Mouse (Mus musculus): ENCODE measurements around the gene Kctd15.
A peak's percentile ranks its signal among the peaks of the same experiment; 100 is the strongest.

Kctd15 gene

GRCm38 (mm10) chr7:34663145-34663544 is 6.6 kb upstream of the Kctd15 start:
- DNase-seq (ENCODE audit: low spot score): no peak

DNA sequence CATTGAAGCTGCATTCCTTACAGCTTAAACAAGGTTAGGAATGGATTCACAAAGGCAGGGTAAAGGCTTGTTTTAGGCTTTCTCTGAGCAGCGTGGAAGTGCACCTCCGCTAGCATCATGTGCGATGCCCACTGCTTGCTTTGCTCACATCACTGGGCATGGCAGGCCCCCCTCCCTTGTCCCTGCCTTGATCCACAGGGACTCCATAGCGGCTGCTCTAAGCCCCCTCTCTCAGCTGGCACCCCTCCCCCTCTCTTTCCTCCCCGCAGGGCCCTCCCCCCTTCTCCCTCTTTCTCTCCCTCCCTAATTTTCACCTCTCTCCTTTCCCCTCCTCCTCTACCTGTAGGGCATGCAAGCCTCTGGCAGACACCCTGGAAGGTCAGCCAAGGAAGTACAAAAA is 5.7 kb upstream of the Kctd15 start:
- no peak for DNase-seq (ENCODE audit: low spot score)

GRCm38 (mm10) chr7:34659386-34660085 is 3.0 kb upstream of the Kctd15 start:
- no peak for DNase-seq (ENCODE audit: low spot score)

DNA sequence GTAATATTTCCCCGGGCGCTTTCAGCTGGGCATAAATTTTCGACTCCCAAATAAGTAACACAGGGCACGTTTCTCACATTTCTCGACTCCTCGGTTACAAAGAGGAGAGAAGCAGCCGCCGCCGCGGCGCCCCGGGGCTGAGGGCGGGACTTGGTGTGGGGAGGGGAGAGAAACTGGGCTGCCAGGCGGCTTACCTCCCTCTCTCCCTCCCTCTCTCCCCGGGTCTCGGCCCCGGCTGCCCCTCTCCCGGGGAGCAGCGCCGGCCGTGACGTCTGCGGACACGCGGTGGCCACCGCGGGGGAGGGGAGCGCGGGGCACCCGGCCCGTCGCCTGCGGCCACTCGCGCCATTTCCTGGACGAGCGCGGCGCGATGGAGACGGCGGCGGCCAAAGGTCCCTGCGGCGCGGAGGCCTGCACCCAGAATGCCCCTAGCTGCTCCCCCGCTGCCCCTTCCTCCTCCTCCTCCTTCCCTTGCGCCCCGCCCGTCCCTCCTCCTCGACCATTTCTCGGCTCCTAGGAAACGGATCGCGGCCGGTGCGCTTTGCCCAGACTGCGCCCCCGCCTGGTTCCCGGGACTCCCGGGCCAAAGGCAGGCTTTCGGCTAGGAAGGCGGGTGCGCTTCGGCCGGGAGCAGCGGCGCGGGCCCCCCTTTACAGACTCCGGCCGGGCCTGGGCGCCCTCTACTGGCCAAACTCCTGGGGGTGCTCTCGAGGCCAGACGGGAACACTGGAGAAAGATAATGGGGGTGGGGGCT is 1.3 kb downstream of the Kctd15 start:
- DNase-seq (ENCODE audit: low spot score): peak; percentile 96

GRCm38 (mm10) chr7:34654441-34655085 is 2.0 kb downstream of the Kctd15 start:
- DNase-seq (ENCODE audit: low spot score): peak; percentile 64

- peak; percentile 40 for DNase-seq (ENCODE audit: low spot score)
Measured at GRCm38 (mm10) chr7:34653731-34654440, 2.6 kb downstream of the Kctd15 start.

DNA sequence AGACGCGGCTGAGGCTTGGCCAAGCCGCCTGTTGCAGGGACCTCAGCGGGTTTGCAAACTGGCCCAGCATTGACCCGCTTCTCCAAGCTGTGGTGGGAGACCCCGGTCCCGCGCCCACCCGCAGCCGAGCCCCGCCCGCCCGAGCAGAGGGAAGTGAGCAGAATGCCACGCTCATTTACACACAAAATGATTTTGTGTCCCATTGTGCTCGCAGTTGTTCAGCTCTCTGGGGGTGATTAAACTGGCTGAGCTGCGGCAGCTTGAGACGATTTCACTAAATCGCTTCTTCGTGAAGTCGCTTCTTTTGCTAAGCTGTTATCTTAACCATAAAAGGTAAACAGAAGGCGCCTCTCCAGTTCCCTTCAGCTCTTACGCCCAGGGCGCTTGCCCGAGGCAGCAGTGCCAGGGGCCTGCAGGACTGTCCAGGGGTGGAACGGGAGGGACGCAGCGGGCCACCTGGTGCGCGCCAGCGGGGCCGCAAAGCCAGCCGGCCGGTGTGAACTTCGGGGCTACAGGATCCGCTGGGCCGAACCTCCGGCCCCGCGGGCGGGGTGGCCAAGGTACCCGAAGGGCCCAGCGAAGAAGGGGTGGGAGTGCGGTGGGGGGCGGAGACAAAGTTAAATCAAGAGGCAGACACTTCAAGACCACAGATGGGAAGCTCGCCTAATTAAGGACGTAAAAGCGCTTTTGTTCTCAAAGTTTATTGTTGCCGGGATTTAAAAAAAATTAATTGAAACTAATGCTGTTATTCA is 3.6 kb downstream of the Kctd15 start:
- DNase-seq (ENCODE audit: low spot score): peak; percentile 48

GRCm38 (mm10) chr7:34651381-34651780 is 5.2 kb downstream of the Kctd15 start:
- no peak for DNase-seq (ENCODE audit: low spot score)

DNA sequence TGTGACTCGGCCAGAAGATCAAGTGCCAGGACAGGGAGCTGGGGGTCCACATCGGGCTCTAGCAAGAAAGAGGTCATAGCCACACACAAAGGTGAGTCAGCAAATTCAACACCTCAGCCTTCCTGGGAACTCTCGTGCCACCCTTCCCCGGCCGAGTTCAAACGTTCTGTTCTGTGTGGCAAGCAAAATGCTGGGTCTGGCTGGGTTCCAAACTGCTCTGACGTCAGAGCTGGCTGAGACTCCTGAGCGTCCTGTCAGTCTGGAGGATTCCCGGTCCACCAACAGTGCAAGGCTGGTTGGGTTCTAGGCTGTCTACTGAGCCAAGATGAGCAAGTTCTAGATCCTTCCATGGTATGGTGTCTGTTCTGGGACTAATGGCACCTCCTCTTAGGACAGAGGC is 9.5 kb downstream of the Kctd15 start:
- peak; percentile 70 for DNase-seq (ENCODE audit: low spot score)

DNA sequence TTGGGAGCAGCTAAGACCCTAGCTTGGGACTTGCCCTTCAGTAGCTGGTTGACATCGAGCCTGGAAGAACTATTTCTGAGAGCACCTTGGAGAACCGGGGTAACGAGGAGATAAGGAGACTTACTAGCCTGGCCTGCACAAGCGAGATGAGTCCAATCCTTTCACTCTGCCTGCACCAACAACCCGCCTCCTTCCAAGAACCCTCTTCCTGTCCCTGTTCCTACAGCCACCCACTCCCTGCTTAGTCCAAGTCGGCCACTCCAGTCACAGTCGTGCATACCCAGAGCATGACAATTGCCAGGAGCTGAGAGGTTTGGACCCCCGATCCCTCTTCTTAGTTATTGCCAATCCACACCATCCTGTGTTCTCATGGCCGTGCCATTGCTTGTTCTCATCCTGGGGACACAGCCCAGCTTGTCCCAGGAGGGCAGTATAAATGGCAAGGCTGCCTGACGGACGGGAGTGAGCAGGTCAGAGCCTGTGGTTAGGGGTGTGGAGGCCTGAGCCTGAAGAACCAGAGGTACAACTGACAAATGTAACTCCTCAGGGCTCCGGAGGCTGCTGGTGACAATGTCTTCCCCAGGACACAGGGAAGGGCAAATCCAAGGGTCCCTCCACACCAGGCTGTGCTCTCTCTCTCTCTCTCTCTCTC is 10.3 kb downstream of the Kctd15 start:
- DNase-seq (ENCODE audit: low spot score): no peak

DNA sequence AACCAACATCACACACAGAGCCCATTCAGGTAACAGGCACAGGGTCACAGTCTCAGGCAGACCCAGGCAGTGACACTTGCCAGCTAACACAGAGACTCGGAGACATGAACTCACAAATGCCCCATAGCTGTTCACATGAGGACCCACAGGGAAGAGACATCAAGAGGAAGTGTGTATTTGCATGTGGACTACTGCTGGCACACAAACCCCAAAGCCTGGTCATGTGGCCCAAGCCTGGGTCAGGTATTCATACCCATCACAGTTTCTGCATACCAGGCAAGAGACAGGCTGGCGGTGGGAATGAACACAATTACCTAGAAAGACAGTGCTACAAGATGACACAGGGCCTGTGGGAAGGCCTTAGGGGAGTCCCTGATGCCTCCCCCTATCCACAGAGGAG is 10.9 kb downstream of the Kctd15 start:
- DNase-seq (ENCODE audit: low spot score): no peak

DNA sequence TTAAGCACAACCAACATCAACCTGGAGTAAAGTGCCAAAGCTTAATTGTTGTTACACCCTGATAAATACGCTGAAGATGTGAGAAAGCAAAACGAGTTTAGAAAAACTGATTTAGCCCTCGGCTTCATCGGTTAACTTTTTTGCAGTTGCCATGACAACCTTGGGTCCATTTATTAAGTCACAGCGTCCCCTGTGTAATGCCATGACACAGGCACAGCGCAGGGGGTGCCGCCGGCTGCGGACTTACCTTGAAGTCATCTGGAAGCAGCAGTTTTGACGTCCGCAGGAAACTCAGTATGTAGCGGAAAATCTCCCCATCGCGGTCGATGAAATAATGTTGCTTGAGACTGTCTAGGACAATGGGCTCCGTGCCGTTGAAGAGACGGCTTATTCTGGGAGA is 11.9 kb downstream of the Kctd15 start:
- no peak for DNase-seq (ENCODE audit: low spot score)

- DNase-seq (ENCODE audit: low spot score): no peak
Measured at GRCm38 (mm10) chr7:34643329-34643728, 13.2 kb downstream of the Kctd15 start.

DNA sequence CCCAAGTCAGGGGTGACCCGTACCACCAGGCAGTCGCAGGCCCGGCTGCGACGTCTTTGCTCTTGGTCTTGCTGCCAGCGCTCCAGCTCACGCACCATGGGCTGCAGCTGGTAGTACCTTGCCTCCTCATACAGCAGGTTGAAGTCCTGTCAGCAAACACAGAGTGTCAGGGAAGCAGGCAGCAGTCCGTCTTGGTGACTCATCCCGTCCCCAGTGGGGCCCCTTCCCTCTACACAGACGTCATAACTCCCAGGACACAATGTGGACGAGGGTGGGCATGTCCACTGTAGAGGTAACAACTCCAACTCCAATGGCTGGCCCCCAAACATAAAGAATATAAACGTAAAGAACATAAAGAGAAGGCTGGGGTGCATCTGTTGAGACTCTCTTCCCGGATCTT is 14.6 kb downstream of the Kctd15 start:
- DNase-seq (ENCODE audit: low spot score): no peak

- no peak for DNase-seq (ENCODE audit: low spot score)
Measured at GRCm38 (mm10) chr7:34639798-34640197, 16.7 kb downstream of the Kctd15 start.

- DNase-seq (ENCODE audit: low spot score): no peak
Measured at GRCm38 (mm10) chr7:34636661-34637060, 19.9 kb downstream of the Kctd15 start.

DNA sequence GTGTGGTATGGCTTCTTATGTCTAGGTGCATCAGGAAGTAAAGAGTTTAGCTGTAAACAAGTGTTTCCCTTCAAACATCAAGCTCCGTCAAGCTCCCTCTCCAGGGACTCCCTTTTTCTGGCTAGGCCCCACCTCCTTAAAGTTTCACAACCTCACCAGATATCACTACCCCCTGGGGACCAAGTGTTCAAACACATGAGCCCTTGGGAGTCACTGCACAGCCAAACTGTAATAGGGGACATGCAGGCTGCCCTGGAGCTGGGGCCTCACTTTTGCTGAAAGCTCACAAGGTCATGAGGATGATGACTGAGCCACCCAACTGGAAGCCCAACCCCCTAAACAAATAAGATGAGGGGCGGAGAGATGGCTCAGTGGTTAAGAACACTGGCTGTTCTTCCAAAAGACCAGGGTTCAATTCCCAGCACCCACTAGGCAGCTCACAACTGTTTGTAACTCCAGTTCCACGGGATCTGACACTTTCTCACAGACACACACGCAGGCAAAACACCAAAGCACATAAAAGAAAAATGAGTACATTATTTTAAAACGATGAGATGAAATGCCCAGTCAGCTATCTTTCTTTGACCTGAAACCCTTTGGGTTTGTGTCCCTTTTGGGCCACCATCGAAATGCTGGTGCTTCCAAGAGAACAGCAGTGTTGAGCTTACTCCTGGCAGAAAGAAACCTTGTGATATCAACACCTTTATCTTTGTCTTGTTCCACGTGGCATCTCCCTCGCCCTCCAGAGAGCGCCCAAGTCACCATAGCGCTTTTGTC is 23.4 kb downstream of the Kctd15 start:
- DNase-seq (ENCODE audit: low spot score): no peak

DNA sequence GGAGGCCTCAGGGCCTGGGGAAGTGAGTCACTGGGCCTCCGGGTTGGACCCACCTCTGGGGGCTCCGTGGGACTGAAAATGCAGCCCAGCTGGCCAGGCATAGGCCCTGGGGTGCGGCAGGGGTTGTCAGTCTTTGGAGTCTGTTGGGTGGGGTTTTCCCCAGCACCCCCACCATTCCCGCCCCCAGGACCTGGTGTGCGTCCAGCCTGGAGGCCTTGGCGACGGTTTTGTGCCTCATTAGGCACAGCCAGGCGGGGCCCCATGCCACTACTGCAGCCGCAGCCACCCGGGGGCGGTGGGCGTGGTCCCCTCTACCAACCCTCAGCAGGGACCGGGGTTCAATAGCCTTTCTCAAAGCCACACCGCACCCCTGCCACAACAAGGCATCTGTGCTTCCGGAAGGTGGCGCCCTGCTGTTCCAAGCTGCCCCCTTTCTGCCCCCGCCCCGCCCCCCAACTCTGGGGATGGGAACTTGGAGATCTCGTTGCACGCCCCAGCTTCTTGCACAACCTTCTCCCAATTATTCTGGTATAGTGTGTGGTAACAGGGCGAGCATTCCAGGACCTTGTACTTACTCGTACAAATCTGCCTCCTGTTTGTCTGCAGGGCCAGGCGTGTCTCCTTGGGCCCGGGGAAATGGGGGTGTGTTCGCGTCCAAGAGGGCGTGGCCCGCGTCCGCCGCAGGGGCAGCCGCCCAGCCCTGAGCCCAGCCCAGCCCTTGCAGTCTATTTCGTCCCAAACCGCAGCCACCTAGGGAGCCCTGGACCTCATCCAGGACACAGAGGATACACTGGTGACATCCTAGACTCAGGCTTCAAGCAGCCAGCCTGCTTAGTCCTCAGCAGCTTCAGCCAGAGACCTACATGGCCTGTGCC is 26.1 kb downstream of the Kctd15 start:
- DNase-seq (ENCODE audit: low spot score): peak; percentile 77

GRCm38 (mm10) chr7:34629702-34630210 is 26.8 kb downstream of the Kctd15 start:
- peak; percentile 19 for DNase-seq (ENCODE audit: low spot score)
